Mouse (Mus musculus) MEL (cell line): ENCODE measurements around the gene Uri1. TPM values are rescaled to one million over a fixed set of nuclear protein-coding genes. Genes with fewer than 3 reads are reported as not detected.

ENCODE experiments used
- DNase-seq: peaks from one replicate; pipeline ENCODE4 v3.0.0; 2011; ENCODE audit warnings: low read depth, low spot score
- H3K27ac ChIP-seq: 2 replicates; pipeline ENCODE4 v1.5.1; 2012; ENCODE audit warnings: low read depth, mild to moderate bottlenecking, control low read depth, low read length, moderate library complexity; ENCODE audit not compliant: control insufficient read depth
- H3K27me3 ChIP-seq, 2 experiments: fragments of 150-350 bp in 1 of 2; sonication (generic) in 1 of 2; 2 replicates each; pipeline ENCODE4 v1.6.1; 2012; ENCODE audit warnings: low read length in 2 of 2, mild to moderate bottlenecking in 2 of 2, improper control_type of control experiment in 1 of 2, moderate library complexity in 1 of 2; ENCODE audit not compliant: insufficient read depth in 2 of 2, control insufficient read depth in 1 of 2
- H3K36me3 ChIP-seq, 2 experiments: 2 replicates each; pipeline ENCODE4 v1.6.1; 2012 to 2014; ENCODE audit warnings: low read length in 2 of 2, improper control_type of control experiment in 1 of 2, inconsistent platforms in 1 of 2, mild to moderate bottlenecking in 1 of 2; ENCODE audit not compliant: insufficient read depth in 2 of 2, control insufficient read depth in 1 of 2
- H3K4me1 ChIP-seq, 2 experiments: fragments of 150-350 bp in 1 of 2; sonication (generic) in 1 of 2; 2 replicates each; pipeline ENCODE4 v1.6.1; 2012; ENCODE audit warnings: low read length in 2 of 2, improper control_type of control experiment in 1 of 2, mild to moderate bottlenecking in 1 of 2; ENCODE audit not compliant: insufficient read depth in 2 of 2, control insufficient read depth in 1 of 2
- H3K4me3 ChIP-seq, 2 experiments: fragments of 150-350 bp in 1 of 2; sonication (generic) in 1 of 2; 2 replicates each; pipeline ENCODE4 v1.5.1; 2012; ENCODE audit warnings: low read depth in 2 of 2, low read length in 2 of 2, mild to moderate bottlenecking in 2 of 2, moderate library complexity in 2 of 2, control low read depth in 1 of 2, improper control_type of control experiment in 1 of 2; ENCODE audit not compliant: control insufficient read depth in 1 of 2, insufficient read depth in 1 of 2
- H3K79me2 ChIP-seq: 2 replicates; pipeline ENCODE4 v1.6.1; 2012; ENCODE audit warnings: mild to moderate bottlenecking, low read length, moderate library complexity; ENCODE audit not compliant: control insufficient read depth, poor library complexity, insufficient read depth
- H3K9ac ChIP-seq: 2 replicates; pipeline ENCODE4 v1.6.1; 2012; ENCODE audit warnings: low read depth, mild to moderate bottlenecking, control low read depth, low read length, moderate library complexity; ENCODE audit not compliant: control insufficient read depth, poor library complexity, severe bottlenecking
- H3K9me3 ChIP-seq: fragments of 150-350 bp; sonication (generic); replicated peaks from 2 replicates; pipeline ENCODE4 v1.6.1; 2012; ENCODE audit warnings: mild to moderate bottlenecking, low read length, improper control_type of control experiment, moderate library complexity; ENCODE audit not compliant: insufficient read depth
- BHLHE40 ChIP-seq: IDR thresholded peaks from 2 replicates; pipeline ENCODE4 v1.6.1; 2012; ENCODE audit warnings: low read depth, mild to moderate bottlenecking, inconsistent platforms, low read length, improper control_type of control experiment, borderline replicate concordance
- CHD1 ChIP-seq: IDR thresholded peaks from 2 replicates; pipeline ENCODE4 v1.6.1; 2012; ENCODE audit warnings: low read depth, mild to moderate bottlenecking, inconsistent platforms, low read length, improper control_type of control experiment
- CHD2 ChIP-seq: IDR thresholded peaks from 2 replicates; pipeline ENCODE4 v1.6.1; 2011; ENCODE audit warnings: low read length, improper control_type of control experiment
- CTCF ChIP-seq, 3 experiments: IDR thresholded peaks in 2 of 3; conservative IDR thresholded peaks in 1 of 3; 2 replicates each; pipeline ENCODE4 v1.5.1; 2011 to 2012; ENCODE audit warnings: low read length in 3 of 3, low read depth in 2 of 3, mild to moderate bottlenecking in 2 of 3, improper control_type of control experiment in 1 of 3, inconsistent platforms in 1 of 3, mixed read lengths in 1 of 3, moderate library complexity in 1 of 3; ENCODE audit not compliant: control insufficient read depth in 1 of 3, insufficient read depth in 1 of 3, poor library complexity in 1 of 3, severe bottlenecking in 1 of 3
- E2F4 ChIP-seq: IDR thresholded peaks from 2 replicates; pipeline ENCODE4 v1.6.1; 2011; ENCODE audit warnings: low read depth, low read length, improper control_type of control experiment, borderline replicate concordance
- ELF1 ChIP-seq: IDR thresholded peaks from 2 replicates; pipeline ENCODE4 v1.6.1; 2014; ENCODE audit warnings: low read depth, mild to moderate bottlenecking, inconsistent platforms, low read length, improper control_type of control experiment, moderate library complexity
- EP300 ChIP-seq, 2 experiments: IDR thresholded peaks; 2 replicates each; pipeline ENCODE4 v1.6.1; 2011; ENCODE audit warnings: improper control_type of control experiment in 2 of 2, low read length in 2 of 2, low read depth in 1 of 2, mild to moderate bottlenecking in 1 of 2
- ETS1 ChIP-seq: IDR thresholded peaks from 2 replicates; pipeline ENCODE4 v1.6.1; 2012; ENCODE audit warnings: low read depth, mild to moderate bottlenecking, inconsistent platforms, low read length, improper control_type of control experiment, moderate library complexity
- GABPA ChIP-seq: IDR thresholded peaks from 2 replicates; pipeline ENCODE4 v1.6.1; 2012; ENCODE audit warnings: low read depth, mild to moderate bottlenecking, inconsistent platforms, low read length, improper control_type of control experiment, moderate library complexity
- GATA1 ChIP-seq: IDR thresholded peaks from 2 replicates; pipeline ENCODE4 v1.6.1; 2011; ENCODE audit warnings: low read depth, low read length, improper control_type of control experiment
- HCFC1 ChIP-seq: IDR thresholded peaks from 2 replicates; pipeline ENCODE4 v1.6.1; 2012; ENCODE audit warnings: low read depth, mild to moderate bottlenecking, inconsistent platforms, low read length, improper control_type of control experiment, moderate library complexity
- JUND ChIP-seq: IDR thresholded peaks from 2 replicates; pipeline ENCODE4 v1.6.1; 2011; ENCODE audit warnings: low read depth, mild to moderate bottlenecking, improper control_type of control experiment, low read length
- KAT2A ChIP-seq: conservative IDR thresholded peaks from 2 replicates; pipeline ENCODE4 v1.6.1; 2012; ENCODE audit warnings: low read depth, low read length, improper control_type of control experiment, inconsistent platforms
- MAFK ChIP-seq: IDR thresholded peaks from 2 replicates; pipeline ENCODE4 v1.6.1; 2011; ENCODE audit warnings: low read depth, mild to moderate bottlenecking, low read length, improper control_type of control experiment, borderline replicate concordance
- MAX ChIP-seq: IDR thresholded peaks from 2 replicates; pipeline ENCODE4 v1.6.1; 2011; ENCODE audit warnings: low read length, improper control_type of control experiment
- MAZ ChIP-seq: IDR thresholded peaks from 2 replicates; pipeline ENCODE4 v1.6.1; 2012; ENCODE audit warnings: low read depth, mild to moderate bottlenecking, inconsistent platforms, low read length, improper control_type of control experiment
- MEF2A ChIP-seq: IDR thresholded peaks from 2 replicates; pipeline ENCODE4 v1.6.1; 2014; ENCODE audit warnings: low read depth, mild to moderate bottlenecking, inconsistent platforms, low read length, improper control_type of control experiment; ENCODE audit not compliant: poor library complexity, insufficient replicate concordance, severe bottlenecking; ENCODE audit errors: extremely low read depth
- MXI1 ChIP-seq: IDR thresholded peaks from 2 replicates; pipeline ENCODE4 v1.6.1; 2011; ENCODE audit warnings: mild to moderate bottlenecking, low read depth, low read length, improper control_type of control experiment
- MYB ChIP-seq: IDR thresholded peaks from 2 replicates; pipeline ENCODE4 v1.6.1; 2011; ENCODE audit warnings: mild to moderate bottlenecking, low read depth, low read length, improper control_type of control experiment
- MYC ChIP-seq: IDR thresholded peaks from 2 replicates; pipeline ENCODE4 v1.6.1; 2011; ENCODE audit warnings: low read depth, mild to moderate bottlenecking, low read length, improper control_type of control experiment, moderate library complexity
- NRF1 ChIP-seq: IDR thresholded peaks from 2 replicates; pipeline ENCODE4 v1.6.1; 2014; ENCODE audit warnings: low read depth, mild to moderate bottlenecking, inconsistent platforms, low read length, improper control_type of control experiment, moderate library complexity; ENCODE audit not compliant: poor library complexity, insufficient read depth, severe bottlenecking
- POLR2A ChIP-seq, 2 experiments: IDR thresholded peaks; 2 replicates each; pipeline ENCODE4 v1.6.1; 2011 to 2012; ENCODE audit warnings: low read length in 2 of 2, mild to moderate bottlenecking in 2 of 2, control low read depth in 1 of 2, improper control_type of control experiment in 1 of 2, low read depth in 1 of 2, moderate library complexity in 1 of 2; ENCODE audit not compliant: control insufficient read depth in 1 of 2, insufficient read depth in 1 of 2, poor library complexity in 1 of 2
- POLR2AphosphoS2 ChIP-seq: IDR thresholded peaks from 2 replicates; pipeline ENCODE4 v1.6.1; 2011; ENCODE audit warnings: low read length, improper control_type of control experiment
- POLR2AphosphoS5 ChIP-seq: IDR thresholded peaks from 2 replicates; pipeline ENCODE4 v1.6.1; 2012; ENCODE audit warnings: low read depth, borderline replicate concordance, mild to moderate bottlenecking, inconsistent platforms, low read length, moderate library complexity, mixed read lengths
- RAD21 ChIP-seq: IDR thresholded peaks from 2 replicates; pipeline ENCODE4 v1.6.1; 2011; ENCODE audit warnings: mild to moderate bottlenecking, low read depth, low read length, improper control_type of control experiment
- RCOR1 ChIP-seq: IDR thresholded peaks from 2 replicates; pipeline ENCODE4 v1.6.1; 2012; ENCODE audit warnings: low read depth, mild to moderate bottlenecking, inconsistent platforms, low read length, improper control_type of control experiment
- SIN3A ChIP-seq: IDR thresholded peaks from 2 replicates; pipeline ENCODE4 v1.6.1; 2012; ENCODE audit warnings: low read length, improper control_type of control experiment, inconsistent platforms
- SMC3 ChIP-seq: IDR thresholded peaks from 2 replicates; pipeline ENCODE4 v1.6.1; 2011; ENCODE audit warnings: low read depth, low read length, improper control_type of control experiment
- TAL1 ChIP-seq: IDR thresholded peaks from 2 replicates; pipeline ENCODE4 v1.6.1; 2012; ENCODE audit warnings: mild to moderate bottlenecking, inconsistent platforms, low read length, moderate library complexity, mixed read lengths
- TBP ChIP-seq: IDR thresholded peaks from 2 replicates; pipeline ENCODE4 v1.8.0; 2011; ENCODE audit warnings: low read depth, low read length, improper control_type of control experiment
- TCF12 ChIP-seq: IDR thresholded peaks from 2 replicates; pipeline ENCODE4 v1.6.1; 2014; ENCODE audit warnings: low read depth, mild to moderate bottlenecking, inconsistent platforms, low read length, improper control_type of control experiment, moderate library complexity
- UBTF ChIP-seq: IDR thresholded peaks from 2 replicates; pipeline ENCODE4 v1.6.1; 2012; ENCODE audit warnings: low read depth, mild to moderate bottlenecking, inconsistent platforms, low read length, improper control_type of control experiment, moderate library complexity, borderline replicate concordance; ENCODE audit not compliant: insufficient read depth
- USF1 ChIP-seq: IDR thresholded peaks from 2 replicates; pipeline ENCODE4 v1.6.1; 2014; ENCODE audit warnings: low read depth, mild to moderate bottlenecking, inconsistent platforms, low read length, improper control_type of control experiment, moderate library complexity
- ZC3H11A ChIP-seq: IDR thresholded peaks from 2 replicates; pipeline ENCODE4 v1.6.1; 2012; ENCODE audit warnings: low read depth, mild to moderate bottlenecking, inconsistent platforms, low read length, improper control_type of control experiment
- ZKSCAN1 ChIP-seq: IDR thresholded peaks from 2 replicates; pipeline ENCODE4 v1.6.1; 2012; ENCODE audit warnings: low read depth, mild to moderate bottlenecking, inconsistent platforms, low read length, improper control_type of control experiment, moderate library complexity
- ZMIZ1 ChIP-seq: IDR thresholded peaks from 2 replicates; pipeline ENCODE4 v1.6.1; 2012; ENCODE audit warnings: low read depth, mild to moderate bottlenecking, inconsistent platforms, low read length, improper control_type of control experiment, moderate library complexity
- ZNF384 ChIP-seq: IDR thresholded peaks from 2 replicates; pipeline ENCODE4 v1.6.1; 2012; ENCODE audit warnings: low read depth, mild to moderate bottlenecking, inconsistent platforms, low read length, improper control_type of control experiment
- polyA plus RNA-seq, 2 experiments: library from polyadenylated mRNA; stranded (reverse) in 1 of 2; unstranded in 1 of 2; fragments of >175 nt in 1 of 2; fragments of >200 nt in 1 of 2; gene quantifications; 2 replicates each; pipeline versions ENCODE4 v1.2.1 to v1.2.4; 2012; ENCODE audit warnings: low replicate concordance in 2 of 2, low read depth in 1 of 2; ENCODE audit not compliant: insufficient read length in 2 of 2, insufficient read depth in 1 of 2, missing spikeins in 1 of 2
- total RNA-seq: library from RNA; depleted of rRNA; stranded (reverse); fragments of 300-350 nt; gene quantifications from 2 replicates; pipeline ENCODE4 v1.2.3, GENCODE M21; 2012

The Uri1 gene
- total and polyA plus RNA-seq, 3 experiments, result 29.2 to 36.0 TPM; not detected in 1

DNA sequence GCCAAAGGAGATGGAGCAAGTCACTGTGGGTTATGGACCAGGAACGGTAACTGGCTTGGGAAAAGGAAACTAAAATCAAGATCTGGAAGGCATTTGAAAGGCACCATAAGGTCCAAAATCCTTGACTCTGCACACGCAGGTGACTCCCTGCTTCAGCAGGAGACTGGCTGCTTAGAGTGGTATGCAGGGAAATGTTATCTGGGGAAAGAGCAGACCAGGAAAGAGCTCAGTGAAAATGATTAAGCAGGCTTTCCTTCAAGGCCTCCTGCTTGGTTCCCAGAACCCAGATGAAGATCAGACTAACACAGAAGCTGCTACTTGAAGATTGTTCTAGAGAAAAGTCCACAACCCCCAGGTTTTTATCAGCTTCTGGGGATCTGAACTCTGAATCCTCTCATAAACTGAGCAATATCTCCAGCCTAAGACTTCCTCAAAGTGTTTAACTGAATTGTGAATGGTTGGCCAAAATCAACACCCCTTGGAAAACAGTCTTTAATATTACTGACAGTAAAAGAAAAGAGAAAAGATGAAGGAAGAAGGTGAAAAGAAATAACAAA lies 50.3 kb downstream of the Uri1 start:
- Histone ChIP-seq H3K9ac (no peak overlapping the region), H3K9me3 (no peaks in the 10 kb centered on the region), H3K27ac (peak overlapping the region; percentile 65), H3K4me3 (no peak overlapping the region), H3K27me3 (no peaks in the 10 kb centered on the region), H3K4me1 (peaks cover 2 to 14% of the 10 kb centered on the region in 2 experiments; a peak in 2 of 4 replicates), H3K36me3 (peaks cover 5 to 15% of the 10 kb centered on the region in 2 experiments; a peak in 3 of 4 replicates), H3K79me2 (0 out of 2 replicates have a peak, but pooled peaks cover 2% of the 10 kb centered on the region)
- peak; percentile 66 for DNase-seq
- peak; percentile 66 to 69 for TF ChIP-seq EP300 (IDR thresholded peaks at IDR 0.05; ENCODE audit: low read depth in 1 of 2, low read length in 2 of 2)
- TF ChIP-seq SIN3A, result no peak
- no peak for TF ChIP-seq ETS1
- TF ChIP-seq MAX, result no peak
- TF ChIP-seq TBP, result no peak
- no peak for TF ChIP-seq ZKSCAN1
- TF ChIP-seq KAT2A, result no peak
- TF ChIP-seq MAFK, result no peak
- TF ChIP-seq ZC3H11A, result no peak
- TF ChIP-seq USF1, result no peak
- no peak for TF ChIP-seq POLR2AphosphoS5
- no peak for TF ChIP-seq MYB
- no peak for TF ChIP-seq POLR2AphosphoS2
- TF ChIP-seq MEF2A, result no peak
- TF ChIP-seq CHD2, result no peak
- TF ChIP-seq POLR2A (IDR thresholded peaks at IDR 0.05; ENCODE audit: control insufficient read depth in 1 of 2, insufficient read depth in 1 of 2, low read depth in 1 of 2, low read length in 2 of 2, poor library complexity in 1 of 2), result no peak
- TF ChIP-seq CHD1, result no peak
- TF ChIP-seq TCF12, result peak; percentile 49; the same call in 1 of the 2 replicates
- TF ChIP-seq ZMIZ1, result no peak
- TF ChIP-seq RCOR1, result 0 out of 2 replicates have a peak, but pooled peaks have one; percentile 44
- TF ChIP-seq TAL1, result peak; percentile 28; the same call in 1 of the 2 replicates
- TF ChIP-seq UBTF, result no peak
- no peak for TF ChIP-seq MYC
- TF ChIP-seq MAZ, result no peak
- no peak for TF ChIP-seq E2F4
- TF ChIP-seq GABPA, result no peak
- peak; percentile 89 for TF ChIP-seq GATA1
- no peak for TF ChIP-seq BHLHE40
- TF ChIP-seq ZNF384, result no peak
- TF ChIP-seq ELF1, result no peak
- no peak for TF ChIP-seq CTCF (IDR thresholded peaks at IDR 0.05 in 2 of 3, conservative IDR thresholded peaks at IDR 0.05 in 1 of 3; ENCODE audit: control insufficient read depth in 1 of 3, insufficient read depth in 1 of 3, low read depth in 2 of 3, low read length in 3 of 3, poor library complexity in 1 of 3, severe bottlenecking in 1 of 3)
- no peak for TF ChIP-seq NRF1
- no peak for TF ChIP-seq HCFC1
- TF ChIP-seq SMC3, result no peak
- TF ChIP-seq MXI1, result no peak
- no peak for TF ChIP-seq RAD21
- TF ChIP-seq JUND, result no peak
